Mouse (Mus musculus) hindbrain, embryonic 12.5 days (tissue): ENCODE results near the gene Cdk5r1. TPM values are rescaled to one million over a fixed set of nuclear protein-coding genes. Genes with fewer than 3 reads are reported as not detected.
"Not testable (repeated sequence)": the region's sequence is repeated elsewhere in the genome, so short reads cannot be mapped to it uniquely, and the experiment has no call there.

Source experiments
- ATAC-seq: fragments of 200-750 bp; cut with Nextera tagmentation; 2 replicates; pipeline ENCODE4 v1.8.0; 2017; ENCODE audit warnings: moderate TSS enrichment; ENCODE audit not compliant: low FRiP score
- H3K27ac ChIP-seq: fragments of 300-500 bp; sonication (generic); 2 replicates; pipeline ENCODE4 v1.5.1; 2016; ENCODE audit warnings: mild to moderate bottlenecking
- H3K27me3 ChIP-seq: fragments of 300-500 bp; sonication (generic); 2 replicates; pipeline ENCODE4 v1.6.1; 2016; ENCODE audit warnings: mild to moderate bottlenecking
- H3K36me3 ChIP-seq: fragments of 300-500 bp; sonication (generic); 2 replicates; pipeline ENCODE4 v1.6.1; 2016; ENCODE audit warnings: mild to moderate bottlenecking
- H3K4me1 ChIP-seq: fragments of 300-500 bp; sonication (generic); 2 replicates; pipeline ENCODE4 v1.6.1; 2016
- H3K4me2 ChIP-seq: fragments of 300-500 bp; sonication (generic); replicated peaks from 2 replicates; pipeline ENCODE4 v1.6.1; 2016; ENCODE audit warnings: mild to moderate bottlenecking
- H3K4me3 ChIP-seq: fragments of 300-500 bp; sonication (generic); 2 replicates; pipeline ENCODE4 v1.5.1; 2016; ENCODE audit warnings: mild to moderate bottlenecking
- H3K9ac ChIP-seq: fragments of 300-500 bp; sonication (generic); 2 replicates; pipeline ENCODE4 v1.6.1; 2016; ENCODE audit warnings: mild to moderate bottlenecking, moderate library complexity
- H3K9me3 ChIP-seq: fragments of 300-500 bp; sonication (generic); replicated peaks from 2 replicates; pipeline ENCODE4 v1.6.1; 2016; ENCODE audit warnings: mild to moderate bottlenecking
- WGBS: fragments of 180-500 bp; shearing (Covaris S2); methylation state at CpG from one replicate; pipeline ENCODE4 v1.1.7; 2016; 5-methylcytosine and 5-hydroxymethylcytosine counted together
- polyA plus RNA-seq: library from polyadenylated mRNA; unstranded; fragments of >200 nt; fragmentation: Nextera tagmentation; extraction: Ambion mirVana; gene quantifications from 2 replicates; pipeline ENCODE4 v1.2.1, GENCODE M21; 2016

Gene Cdk5r1
- polyA plus RNA-seq: 76.3 and 77.3 TPM in 2 replicates

DNA sequence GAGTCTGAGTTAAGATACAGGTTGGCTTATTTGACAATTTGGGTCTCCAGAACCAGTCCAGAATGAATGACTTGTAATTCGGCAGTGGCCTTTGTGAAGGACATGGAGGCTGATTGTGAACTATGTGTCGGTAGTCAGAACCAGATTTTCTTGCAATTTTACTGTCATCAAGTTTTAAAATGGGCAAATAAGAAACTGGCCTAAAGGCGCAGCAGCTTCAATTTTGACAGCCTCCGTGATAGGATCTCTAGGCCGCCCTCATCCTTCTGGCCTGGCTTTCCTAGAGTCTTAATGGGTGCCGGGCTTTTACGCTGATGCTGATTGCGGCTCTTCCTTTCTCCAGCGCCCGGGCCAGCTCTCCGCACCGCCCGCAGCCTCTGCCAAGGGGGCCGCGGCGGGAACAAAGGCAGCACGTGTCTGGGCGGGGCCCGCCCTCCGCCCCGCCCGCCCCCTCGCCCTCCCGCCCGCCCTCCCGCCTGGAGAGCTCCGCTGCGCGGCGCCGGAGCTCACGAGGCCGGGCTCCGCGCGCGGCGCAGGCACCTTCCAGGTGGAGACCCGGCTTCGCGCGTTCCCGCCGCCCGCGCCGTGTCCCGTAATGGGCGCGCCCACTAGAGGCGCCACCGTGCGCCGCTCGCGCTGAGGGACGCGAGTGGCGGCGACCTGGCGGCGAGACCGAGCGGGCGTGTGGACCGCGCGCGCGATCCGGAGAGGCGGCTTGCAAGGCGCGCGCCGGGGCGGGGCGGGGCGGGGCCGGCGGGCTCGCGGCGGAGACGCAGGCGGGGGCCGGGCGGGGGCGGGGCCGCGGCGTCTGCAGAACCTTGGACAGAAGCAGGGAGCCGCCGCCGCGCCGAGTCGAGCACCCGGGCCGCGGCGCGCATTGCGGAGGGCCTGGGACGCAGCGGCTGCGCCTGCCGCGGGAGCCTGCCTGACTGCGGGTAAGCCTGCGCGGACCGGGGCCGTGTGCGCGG, at the start of gene Cdk5r1:
Gene Cdk5r1 (plus strand): TSS at position 802 of the 968 bp plus-strand sequence.
- Histone ChIP-seq H3K36me3 (peaks cover 23% of the 10 kb centered on the region), H3K4me2 (peak within 1 kb of the TSS; percentile 88), H3K4me1 (peaks cover 35% of the 10 kb centered on the region), H3K9me3 (no peaks in the 10 kb centered on the region), H3K27me3 (peaks cover 26% of the 10 kb centered on the region), H3K9ac (peak within 1 kb of the TSS; percentile 95), H3K4me3 (peak within 1 kb of the TSS; percentile 72), H3K27ac (peak within 1 kb of the TSS; percentile 98)
- peak; percentile 90 for ATAC-seq
- WGBS: under 1% methylated on average over 60 of the region's 116 CpGs

DNA sequence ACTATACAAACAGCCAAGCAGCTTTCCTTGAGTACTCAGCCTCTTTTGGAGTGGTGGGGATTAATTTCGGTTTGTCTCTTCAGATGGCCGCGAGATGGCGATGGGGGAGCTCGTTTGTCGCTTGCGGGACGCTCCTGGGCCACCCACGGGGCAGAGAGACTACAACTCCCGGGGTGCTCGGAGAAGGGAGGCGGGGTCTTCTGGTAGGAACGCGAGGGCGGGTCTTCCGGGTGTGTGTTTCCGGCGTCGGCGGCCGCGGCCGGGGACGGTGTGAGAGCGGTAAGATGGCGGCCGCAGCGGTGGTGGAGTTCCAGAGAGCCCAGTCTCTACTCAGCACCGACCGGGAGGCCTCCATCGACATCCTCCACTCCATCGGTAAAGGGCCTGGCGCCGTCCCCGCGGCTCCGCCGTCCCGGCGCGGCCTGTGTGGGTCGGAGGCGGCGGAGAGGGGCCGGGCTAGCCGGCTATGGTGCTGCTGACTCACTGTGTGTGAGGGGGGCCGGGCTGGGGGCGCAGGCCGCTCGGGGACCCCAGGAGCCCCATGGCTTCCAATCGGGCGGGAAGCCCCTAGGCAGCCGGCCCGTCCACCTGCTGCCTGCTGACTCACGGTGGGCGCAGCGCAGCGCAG, 48.3 kb upstream of the Cdk5r1 start, which contains the start of gene Psmd11:
Gene Psmd11 (plus strand): TSS at position 235 of the 628 bp plus-strand sequence.
- Histone ChIP-seq H3K4me2 (peak within 1 kb of the TSS; percentile 81), H3K36me3 (peaks cover 18% of the 10 kb centered on the region), H3K4me3 (peak within 1 kb of the TSS; percentile 100), H3K9ac (peak within 1 kb of the TSS; percentile 98), H3K4me1 (peaks cover 9% of the 10 kb centered on the region), H3K27me3 (no peaks in the 10 kb centered on the region), H3K9me3 (no peaks in the 10 kb centered on the region), H3K27ac (peak within 1 kb of the TSS; percentile 94)
- 0% methylated on average over 54 of the region's 58 CpGs for WGBS
- ATAC-seq: peak; percentile 99

DNA sequence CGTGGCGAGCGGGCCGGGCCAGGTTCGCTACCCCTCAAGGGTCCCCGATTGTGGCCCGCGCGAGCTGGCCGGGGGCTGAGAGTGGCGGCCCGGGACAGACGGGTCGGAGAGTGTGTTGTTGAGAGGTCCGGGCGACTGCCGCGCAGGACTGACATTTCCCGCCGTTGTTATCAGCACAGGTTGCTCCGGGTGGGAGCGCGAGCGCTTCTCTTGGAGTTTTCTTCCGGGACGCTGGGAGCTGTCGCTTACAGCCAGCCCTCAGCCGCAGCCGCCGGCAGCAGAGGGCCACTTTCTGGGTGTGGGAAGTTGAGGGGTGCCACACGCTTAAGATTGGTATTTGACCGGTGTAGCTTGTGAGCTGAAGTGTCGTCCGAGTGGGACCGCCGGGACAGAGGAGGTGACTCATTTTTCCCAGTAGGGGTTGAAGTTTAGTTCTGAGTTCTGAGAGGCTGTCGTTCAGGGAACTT, 47.8 kb upstream of the Cdk5r1 start:
- H3K27ac ChIP-seq: peak overlapping the region; percentile 94
- H3K4me2 ChIP-seq: peak overlapping the region; percentile 81
- peaks cover 20% of the 10 kb centered on the region for H3K36me3 ChIP-seq
- peak overlapping the region; percentile 100 for H3K4me3 ChIP-seq
- H3K9ac ChIP-seq: peak overlapping the region; percentile 98
- H3K4me1 ChIP-seq: peaks cover 9% of the 10 kb centered on the region
- H3K27me3 ChIP-seq: no peaks in the 10 kb centered on the region
- under 1% methylated on average over 34 of the region's 37 CpGs for WGBS
- ATAC-seq: no peak; the same call in 1 of the 2 replicates
- no peaks in the 10 kb centered on the region for H3K9me3 ChIP-seq

DNA sequence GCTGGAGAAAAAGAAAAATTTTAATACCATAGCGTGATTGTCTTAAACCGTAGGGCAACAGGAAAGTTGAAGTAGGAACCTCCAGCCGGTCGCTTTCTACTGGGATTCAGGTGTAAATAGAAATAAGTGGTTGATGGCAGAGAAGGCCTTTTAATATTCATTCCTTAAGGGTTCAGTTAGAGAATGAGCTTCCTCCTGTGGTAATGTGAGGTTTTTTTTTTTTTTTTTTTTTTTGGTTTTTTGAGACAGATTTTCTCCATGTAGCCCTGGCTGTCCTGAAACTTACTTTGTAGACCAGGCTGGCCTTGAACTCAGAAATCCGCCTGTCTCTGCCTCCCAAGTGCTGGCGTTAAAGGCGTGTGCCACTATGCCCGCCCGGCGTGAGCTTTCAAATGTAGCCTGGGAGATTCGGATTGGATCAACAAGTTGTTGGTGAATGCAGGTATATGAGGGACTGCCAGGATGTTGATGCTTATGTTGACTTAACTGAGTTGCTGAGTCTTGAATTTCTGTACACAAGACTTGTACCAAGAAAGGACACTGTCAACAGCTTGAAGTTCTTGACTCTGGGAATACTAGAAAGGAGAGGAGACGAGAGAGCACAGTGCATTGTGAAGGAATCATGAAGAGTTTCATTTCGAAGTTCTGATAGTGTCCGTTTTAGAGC, 47.2 kb upstream of the Cdk5r1 start:
- WGBS: 65% methylated on average over 14 of the region's 14 CpGs
- Histone ChIP-seq H3K4me3 (peak overlapping the region; percentile 100), H3K4me2 (peak overlapping the region; percentile 81), H3K9me3 (no peaks in the 10 kb centered on the region), H3K27me3 (no peaks in the 10 kb centered on the region), H3K9ac (peak overlapping the region; percentile 98), H3K36me3 (peaks cover 23% of the 10 kb centered on the region), H3K4me1 (peaks cover 9% of the 10 kb centered on the region), H3K27ac (no peak overlapping the region)
- no peak for ATAC-seq

DNA sequence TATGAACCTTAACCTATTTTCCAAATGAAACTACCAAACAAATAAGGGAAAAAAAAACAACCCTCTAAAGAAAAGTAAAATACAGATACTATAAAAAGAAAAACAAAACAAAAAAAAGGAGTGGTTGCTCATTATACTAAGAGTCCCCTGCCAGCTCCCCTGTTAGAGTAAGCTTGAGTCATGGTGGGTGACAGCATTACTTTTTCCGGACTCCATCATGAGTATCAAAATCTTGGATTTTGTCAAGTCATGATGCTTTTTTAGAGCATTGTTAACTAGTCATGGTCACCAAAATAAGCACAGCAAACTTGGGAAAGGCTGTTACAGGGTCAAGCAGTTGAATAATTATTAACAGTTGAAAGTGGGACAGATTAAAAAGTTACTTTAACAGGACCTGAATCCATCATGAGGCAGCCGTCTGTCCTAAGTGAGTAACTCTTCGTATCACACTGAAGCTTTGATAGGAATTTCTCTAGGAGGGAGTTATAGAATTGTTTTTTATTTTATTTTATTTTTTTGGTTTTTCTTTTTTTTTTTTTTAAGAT, 46.4 kb upstream of the Cdk5r1 start:
- Histone ChIP-seq H3K27me3 (no peaks in the 10 kb centered on the region), H3K36me3 (peaks cover 27% of the 10 kb centered on the region), H3K4me1 (peaks cover 9% of the 10 kb centered on the region), H3K9me3 (no peaks in the 10 kb centered on the region), H3K4me2 (no peak overlapping the region), H3K27ac (no peak overlapping the region), H3K4me3 (no peak overlapping the region), H3K9ac (no peak overlapping the region)
- WGBS: 95% methylated on average over 3 of the region's 3 CpGs
- no peak for ATAC-seq

DNA sequence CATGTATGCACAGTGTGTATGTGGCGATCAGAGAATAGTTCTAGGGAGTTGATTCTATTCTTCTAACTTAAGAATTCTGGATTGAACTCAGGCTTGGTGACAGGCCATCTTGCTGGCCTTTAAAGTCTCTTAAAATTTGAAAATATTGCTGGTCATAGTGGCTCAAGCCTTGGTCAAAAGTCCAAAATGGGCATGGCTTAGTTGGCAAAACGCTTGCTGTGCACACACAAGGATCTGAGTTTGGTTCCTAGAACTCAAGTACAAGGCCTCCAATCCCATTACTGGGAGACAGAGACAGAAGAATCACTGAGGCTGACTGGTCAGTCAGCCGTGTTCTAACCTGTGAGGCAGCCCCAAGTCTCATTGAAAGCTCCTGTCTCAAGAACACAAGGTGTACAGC, 29.9 kb upstream of the Cdk5r1 start:
- Histone ChIP-seq H3K9ac (no peak overlapping the region), H3K4me2 (no peak overlapping the region), H3K36me3 (peaks cover 56% of the 10 kb centered on the region), H3K27ac (no peak overlapping the region), H3K27me3 (no peaks in the 10 kb centered on the region), H3K4me3 (no peak overlapping the region), H3K9me3 (no peaks in the 10 kb centered on the region), H3K4me1 (no peaks in the 10 kb centered on the region)
- no peak for ATAC-seq
- 98% methylated on average over 3 of the region's 3 CpGs for WGBS

DNA sequence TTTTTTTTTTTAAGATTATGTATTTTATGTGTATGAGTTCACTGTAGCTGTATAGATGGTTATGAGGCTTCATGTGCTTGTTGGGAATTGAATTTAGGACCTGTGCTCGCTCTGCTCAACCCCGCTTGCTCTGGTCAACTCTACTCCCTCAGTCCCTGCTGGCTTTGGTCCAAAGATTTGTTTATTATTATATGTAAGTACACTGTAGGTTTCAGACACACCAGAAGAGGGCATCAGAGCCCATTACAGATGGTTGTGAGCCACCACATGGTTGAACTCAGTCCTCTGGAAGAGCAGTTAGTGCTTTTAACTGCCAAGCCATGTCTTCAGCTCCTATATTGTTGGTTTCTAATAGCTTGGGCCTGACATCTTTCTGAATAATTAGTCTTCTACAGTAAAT, 27.0 kb upstream of the Cdk5r1 start:
- 95% methylated on average over 2 of the region's 2 CpGs for WGBS
- no peak for ATAC-seq
- no peak overlapping the region for H3K9ac ChIP-seq
- H3K4me1 ChIP-seq: no peaks in the 10 kb centered on the region
- H3K9me3 ChIP-seq: no peaks in the 10 kb centered on the region
- peaks cover 52% of the 10 kb centered on the region for H3K36me3 ChIP-seq
- no peak overlapping the region for H3K4me2 ChIP-seq
- no peak overlapping the region for H3K27ac ChIP-seq
- no peak overlapping the region for H3K4me3 ChIP-seq
- H3K27me3 ChIP-seq: no peaks in the 10 kb centered on the region

DNA sequence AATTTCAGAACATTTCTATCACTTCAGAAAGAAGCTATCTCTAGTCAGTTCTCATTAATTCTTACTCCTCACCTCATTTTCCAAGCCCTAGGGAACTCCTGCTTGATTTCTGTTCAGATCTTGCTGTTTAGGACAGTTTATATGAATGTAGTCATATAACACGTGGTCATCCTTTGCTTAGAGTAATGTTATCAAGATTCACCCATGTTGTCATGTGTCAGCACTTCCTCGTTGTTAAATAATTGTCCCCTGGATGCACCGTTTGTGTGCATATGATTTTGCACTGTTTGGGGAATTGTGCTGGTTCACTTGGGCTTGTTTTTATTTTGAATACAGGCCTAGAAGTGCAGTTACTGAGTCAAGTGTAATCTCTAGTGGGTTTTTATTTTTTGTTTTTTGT, 24.6 kb upstream of the Cdk5r1 start:
- 91% methylated on average over 3 of the region's 3 CpGs for WGBS
- H3K36me3 ChIP-seq: peaks cover 46% of the 10 kb centered on the region

DNA sequence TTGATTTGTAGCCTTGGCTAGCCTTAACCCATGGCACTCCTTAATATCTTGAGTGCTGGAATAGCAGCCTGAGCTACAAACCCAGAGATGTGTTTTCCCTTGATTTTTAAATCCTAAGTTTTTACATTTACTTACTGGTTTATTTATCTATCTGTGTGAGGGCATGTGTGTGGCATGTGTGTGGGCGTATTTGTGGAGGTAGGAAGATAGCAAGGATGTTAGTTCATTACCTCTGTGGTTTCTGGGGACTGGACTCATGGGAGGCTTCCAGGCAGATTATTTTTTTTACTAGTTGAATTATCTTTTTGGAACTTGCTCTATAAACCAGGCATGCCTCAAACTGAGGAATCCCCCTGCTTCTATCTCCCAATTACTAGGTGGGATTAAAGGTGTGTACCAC, 23.6 kb upstream of the Cdk5r1 start:
- H3K4me2 ChIP-seq: no peak overlapping the region
- no peak overlapping the region for H3K27ac ChIP-seq
- H3K9ac ChIP-seq: no peak overlapping the region
- H3K9me3 ChIP-seq: no peaks in the 10 kb centered on the region
- no peak for ATAC-seq
- WGBS: 95% methylated on average over 1 of the region's 1 CpGs
- H3K36me3 ChIP-seq: peaks cover 48% of the 10 kb centered on the region
- no peaks in the 10 kb centered on the region for H3K27me3 ChIP-seq
- H3K4me3 ChIP-seq: no peak overlapping the region
- H3K4me1 ChIP-seq: no peaks in the 10 kb centered on the region

More for the DNA sequence above, 24.6 kb upstream of the Cdk5r1 start:
- H3K9ac ChIP-seq: no peak overlapping the region
- no peak for ATAC-seq
- H3K27me3 ChIP-seq: no peaks in the 10 kb centered on the region
- no peak overlapping the region for H3K4me2 ChIP-seq
- no peaks in the 10 kb centered on the region for H3K9me3 ChIP-seq
- H3K4me3 ChIP-seq: no peak overlapping the region
- H3K27ac ChIP-seq: no peak overlapping the region
- H3K4me1 ChIP-seq: no peaks in the 10 kb centered on the region

DNA sequence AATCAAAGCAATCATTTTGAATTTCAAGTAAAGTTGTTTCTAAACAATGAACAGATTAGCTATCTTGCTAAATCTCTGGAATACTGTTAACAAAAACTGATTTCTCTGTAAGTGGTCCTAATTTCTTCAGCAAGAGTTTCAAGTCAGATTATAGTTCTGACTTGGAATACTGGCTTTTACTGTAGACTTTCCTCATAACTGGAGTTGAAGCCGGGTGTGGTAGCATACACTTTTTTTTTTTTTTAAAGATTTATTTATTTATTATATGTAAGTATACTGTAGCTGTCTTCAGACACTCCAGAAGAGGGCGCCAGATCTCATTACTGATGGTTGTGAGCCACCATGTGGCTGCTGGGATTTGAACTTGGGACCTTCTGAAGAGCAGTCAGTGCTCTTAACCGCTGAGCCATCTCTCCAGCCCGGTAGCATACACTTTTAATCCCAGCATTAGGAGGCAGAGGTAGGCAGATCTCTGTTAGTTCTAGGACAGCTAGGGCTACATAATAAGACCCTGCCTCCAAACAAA, 13.2 kb upstream of the Cdk5r1 start:
- H3K4me1 ChIP-seq, H3K9ac ChIP-seq, ATAC-seq, H3K27ac ChIP-seq, H3K4me2 ChIP-seq, H3K4me3 ChIP-seq, H3K27me3 ChIP-seq, H3K9me3 ChIP-seq: not testable (repeated sequence)
- WGBS: 94% methylated on average over 4 of the region's 4 CpGs
- H3K36me3 ChIP-seq: peaks cover 76% of the 10 kb centered on the region

DNA sequence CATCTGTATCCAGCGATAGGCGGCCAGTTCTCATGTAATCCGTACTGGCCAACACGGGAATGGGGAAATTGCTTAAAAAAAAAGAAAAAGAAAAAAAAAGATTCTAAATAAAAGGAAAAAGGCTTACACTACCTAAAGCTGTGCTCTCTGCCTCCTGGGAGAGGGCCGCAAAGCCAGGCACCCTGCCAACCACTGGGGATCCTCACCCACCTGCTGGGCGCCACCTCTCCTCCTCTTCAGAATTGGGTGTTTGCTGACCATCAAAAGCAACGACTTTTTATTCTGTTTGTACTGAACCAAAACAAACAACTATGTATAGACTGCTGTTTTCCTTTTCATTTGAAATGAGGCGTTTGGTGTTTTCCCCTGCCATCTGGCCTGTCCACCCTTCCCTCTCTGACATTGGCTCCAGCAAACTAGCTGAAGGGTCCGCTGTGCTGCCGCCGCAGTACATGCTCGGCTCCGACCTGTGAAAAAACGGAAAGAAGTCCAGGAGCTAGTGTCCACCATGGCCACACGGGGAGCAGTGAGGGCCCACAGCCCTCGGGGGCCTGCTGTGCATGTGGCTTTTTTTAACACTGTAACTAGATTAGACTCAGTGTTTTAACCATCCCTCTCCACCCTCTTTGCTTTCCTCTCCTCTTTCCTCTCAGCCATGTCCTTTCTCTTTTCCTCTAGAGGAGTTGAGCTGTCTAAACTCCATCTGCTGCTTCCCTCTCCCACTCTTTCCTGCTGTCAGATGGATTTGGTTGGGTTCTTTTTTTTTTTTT, 4.8 kb upstream of the Cdk5r1 start:
- no peak overlapping the region for H3K27ac ChIP-seq
- H3K36me3 ChIP-seq: peaks cover 58% of the 10 kb centered on the region
- no peak overlapping the region for H3K4me2 ChIP-seq
- WGBS: 84% methylated on average over 16 of the region's 16 CpGs
- H3K9ac ChIP-seq: no peak overlapping the region
- H3K9me3 ChIP-seq: no peaks in the 10 kb centered on the region
- no peak overlapping the region for H3K4me3 ChIP-seq
- peaks cover 8% of the 10 kb centered on the region; the same call in 1 of the 2 replicates for H3K4me1 ChIP-seq
- H3K27me3 ChIP-seq: peaks cover 20% of the 10 kb centered on the region
- no peak for ATAC-seq
